Mouse (Mus musculus) MN1 (cell line): ENCODE results near the gene Wbp11.

Experiments
- DNase-seq: peaks from one replicate; pipeline ENCODE4 v3.0.0-alpha.2; 2016; ENCODE audit warnings: low spot score

The Wbp11 gene

GRCm38 (mm10) chr6:136835352-136835751 lies 7.3 kb upstream of the Wbp11 start, which contains the start of gene Smco3:
Gene Smco3, minus strand, starts transcription at chr6:136835452.
- no peak for DNase-seq

- DNase-seq: no peak
Measured at GRCm38 (mm10) chr6:136831712-136832111, 3.7 kb upstream of the Wbp11 start.

- no peak for DNase-seq
Measured at GRCm38 (mm10) chr6:136828681-136829080, 648 bp upstream of the Wbp11 start.

GRCm38 (mm10) chr6:136827516-136827880 lies 535 bp downstream of the Wbp11 start, which contains the start of gene BC049715:
Gene BC049715, plus strand, starts transcription at chr6:136827626.
- DNase-seq: no peak

- peak; percentile 42 for DNase-seq
Measured at GRCm38 (mm10) chr6:136827116-136827515, 917 bp downstream of the Wbp11 start.

GRCm38 (mm10) chr6:136824987-136825386 lies 3.0 kb downstream of the Wbp11 start:
- DNase-seq: no peak

GRCm38 (mm10) chr6:136821086-136821485 lies 6.9 kb downstream of the Wbp11 start:
- DNase-seq: no peak

- no peak for DNase-seq
Measured at GRCm38 (mm10) chr6:136820381-136820780, 7.7 kb downstream of the Wbp11 start.

- DNase-seq: no peak
Measured at GRCm38 (mm10) chr6:136817549-136817948, 10.5 kb downstream of the Wbp11 start.

GRCm38 (mm10) chr6:136816826-136817225 lies 11.2 kb downstream of the Wbp11 start:
- no peak for DNase-seq

GRCm38 (mm10) chr6:136815381-136815780 lies 12.7 kb downstream of the Wbp11 start:
- no peak for DNase-seq

- DNase-seq: peak; percentile 30
Measured at GRCm38 (mm10) chr6:136813117-136813516, 14.9 kb downstream of the Wbp11 start.

- DNase-seq: no peak
Measured at GRCm38 (mm10) chr6:136811196-136811595, 16.8 kb downstream of the Wbp11 start.

GRCm38 (mm10) chr6:136809673-136810072 lies 18.4 kb downstream of the Wbp11 start:
- no peak for DNase-seq

GRCm38 (mm10) chr6:136809077-136809476 lies 19.0 kb downstream of the Wbp11 start:
- DNase-seq: peak; percentile 51

- DNase-seq: peak; percentile 50
Measured at GRCm38 (mm10) chr6:136808631-136809046, 19.4 kb downstream of the Wbp11 start.

GRCm38 (mm10) chr6:136808014-136808417 lies 20.0 kb downstream of the Wbp11 start, which contains the start of gene H2afj:
Gene H2afj, plus strand, starts transcription at chr6:136808244.
- DNase-seq: peak; percentile 96

GRCm38 (mm10) chr6:136807395-136808013 lies 20.5 kb downstream of the Wbp11 start:
- DNase-seq: peak; percentile 47

- DNase-seq: no peak
Measured at GRCm38 (mm10) chr6:136806819-136807218, 21.2 kb downstream of the Wbp11 start.

- DNase-seq: no peak
Measured at GRCm38 (mm10) chr6:136805409-136805775, 22.6 kb downstream of the Wbp11 start.

- peak; percentile 73 for DNase-seq
Measured at GRCm38 (mm10) chr6:136804705-136805408, 23.2 kb downstream of the Wbp11 start.

- peak; percentile 96 for DNase-seq
Measured at GRCm38 (mm10) chr6:136803739-136804633, 24.0 kb downstream of the Wbp11 start, which contains the start of gene Hist4h4. Gene Hist4h4, minus strand, starts transcription at chr6:136804415.
